Mouse (Mus musculus): ENCODE measurements around the gene Hist1h3h. TPM values are rescaled to one million over a fixed set of nuclear protein-coding genes. Genes with fewer than 3 reads are reported as not detected.
"Not testable (repeated sequence)": the region's sequence is repeated elsewhere in the genome, so short reads cannot be mapped to it uniquely, and the experiment has no call there.

Gene Hist1h3h
- 2.9 and 6.0 TPM in 2 replicates for polyA plus RNA-seq (2014; fragmentation: Nextera tagmentation; extraction: Ambion mirVana)

DNA sequence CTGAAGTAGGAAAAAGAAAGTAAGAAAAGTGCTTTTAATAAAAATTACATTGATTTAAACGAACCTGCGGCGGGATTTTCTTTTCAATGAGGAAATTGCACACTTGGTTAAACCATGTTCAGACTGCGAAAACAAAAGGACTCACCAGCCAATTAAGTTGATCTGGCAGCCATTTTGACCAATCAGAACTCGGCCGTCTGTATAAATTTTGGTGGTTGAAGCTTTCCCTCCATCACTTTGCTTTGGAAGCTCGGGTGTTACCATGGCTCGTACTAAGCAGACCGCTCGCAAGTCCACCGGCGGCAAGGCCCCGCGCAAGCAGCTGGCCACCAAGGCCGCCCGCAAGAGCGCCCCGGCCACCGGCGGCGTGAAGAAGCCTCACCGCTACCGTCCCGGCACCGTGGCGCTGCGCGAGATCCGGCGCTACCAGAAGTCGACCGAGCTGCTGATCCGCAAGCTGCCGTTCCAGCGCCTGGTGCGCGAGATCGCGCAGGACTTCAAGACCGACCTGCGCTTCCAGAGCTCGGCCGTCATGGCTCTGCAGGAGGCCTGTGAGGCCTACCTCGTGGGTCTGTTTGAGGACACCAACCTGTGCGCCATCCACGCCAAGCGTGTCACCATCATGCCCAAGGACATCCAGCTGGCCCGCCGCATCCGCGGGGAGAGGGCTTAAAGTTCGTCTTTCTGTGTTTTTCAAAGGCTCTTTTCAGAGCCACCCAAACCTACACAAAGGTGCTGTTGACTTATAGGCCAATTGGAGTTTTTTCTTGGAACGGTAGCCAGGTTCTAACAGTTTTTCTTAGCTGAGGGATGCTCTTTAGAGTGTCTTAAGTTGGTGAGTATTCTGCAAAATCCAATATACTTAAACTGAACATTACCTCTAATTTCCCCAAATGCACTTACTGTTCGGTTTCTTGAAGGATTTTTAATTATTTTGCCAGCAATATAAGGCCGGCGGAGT is at the start of gene Hist1h3h:
Gene Hist1h3h, plus strand, starts transcription at position 263 of the 961 bp plus-strand sequence.
- Histone ChIP-seq H3K9ac (replicated peaks; ENCODE audit: low read length) (peak within 1 kb of the TSS; percentile 63), H3K4me3 (replicated peaks; ENCODE audit: low read depth, low read length) (peak within 1 kb of the TSS; percentile 42), H3K27ac (replicated peaks; ENCODE audit: low read depth, low read length) (peak within 1 kb of the TSS; percentile 82), H3K4me2 (ENCODE audit: low read length) (peak within 1 kb of the TSS; percentile 89), H3K4me1 (ENCODE audit: control insufficient read depth, insufficient read depth, low read length) (peaks cover 27% of the 10 kb centered on the region)
- DNase-seq = peak; percentile 93
- H3K27me3 ChIP-seq (ENCODE audit: control insufficient read depth, insufficient read depth, low read length); H3K9me3 ChIP-seq (ENCODE audit: control insufficient read depth, low read length); H3K36me3 ChIP-seq (ENCODE audit: control insufficient read depth, insufficient read depth, low read length): not testable (repeated sequence)
- peak; percentile 60 for ATAC-seq (ENCODE audit: low FRiP score, low TSS enrichment)
- WGBS = under 1% methylated on average over 25 of the region's 56 CpGs

GRCm38 (mm10) chr13:21677305-21677704 is 40.2 kb upstream of the Hist1h3h start, which contains the start of gene Olfr1360:
Gene Olfr1360, minus strand, starts transcription at chr13:21677405.
- Histone ChIP-seq H3K4me1 (ENCODE audit: control insufficient read depth, insufficient read depth, low read length) (no peaks in the 10 kb centered on the region), H3K4me2 (ENCODE audit: low read length) (no peak within 1 kb of the TSS)
- no peak for ATAC-seq (ENCODE audit: low FRiP score, low TSS enrichment)

GRCm38 (mm10) chr13:21697811-21698210 is 19.6 kb upstream of the Hist1h3h start, which contains the start of gene Olfr1359:
Gene Olfr1359, plus strand, starts transcription at chr13:21698111.
- Histone ChIP-seq H3K27ac (replicated peaks; ENCODE audit: low read depth, low read length) (no peak within 1 kb of the TSS), H3K36me3 (ENCODE audit: control insufficient read depth, insufficient read depth, low read length) (no peaks in the 10 kb centered on the region), H3K9me3 (ENCODE audit: control insufficient read depth, low read length) (no peaks in the 10 kb centered on the region), H3K4me3 (replicated peaks; ENCODE audit: low read depth, low read length) (no peak within 1 kb of the TSS), H3K4me2 (ENCODE audit: low read length) (no peak within 1 kb of the TSS), H3K27me3 (ENCODE audit: control insufficient read depth, insufficient read depth, low read length) (no peaks in the 10 kb centered on the region), H3K9ac (replicated peaks; ENCODE audit: low read length) (no peak within 1 kb of the TSS), H3K4me1 (ENCODE audit: control insufficient read depth, insufficient read depth, low read length) (no peaks in the 10 kb centered on the region)
- DNase-seq = no peak
- no peak for ATAC-seq (ENCODE audit: low FRiP score, low TSS enrichment)

More at GRCm38 (mm10) chr13:21677305-21677704, 40.2 kb upstream of the Hist1h3h start, which contains the start of gene Olfr1360:
- no peaks in the 10 kb centered on the region for H3K36me3 ChIP-seq (ENCODE audit: control insufficient read depth, insufficient read depth, low read length)
- H3K27ac ChIP-seq (replicated peaks; ENCODE audit: low read depth, low read length) = no peak within 1 kb of the TSS
- 84% methylated on average over 2 of the region's 2 CpGs for WGBS
- no peak for DNase-seq
- no peaks in the 10 kb centered on the region for H3K27me3 ChIP-seq (ENCODE audit: control insufficient read depth, insufficient read depth, low read length)
- no peak within 1 kb of the TSS for H3K4me3 ChIP-seq (replicated peaks; ENCODE audit: low read depth, low read length)
- no peaks in the 10 kb centered on the region for H3K9me3 ChIP-seq (ENCODE audit: control insufficient read depth, low read length)
- no peak within 1 kb of the TSS for H3K9ac ChIP-seq (replicated peaks; ENCODE audit: low read length)

DNA sequence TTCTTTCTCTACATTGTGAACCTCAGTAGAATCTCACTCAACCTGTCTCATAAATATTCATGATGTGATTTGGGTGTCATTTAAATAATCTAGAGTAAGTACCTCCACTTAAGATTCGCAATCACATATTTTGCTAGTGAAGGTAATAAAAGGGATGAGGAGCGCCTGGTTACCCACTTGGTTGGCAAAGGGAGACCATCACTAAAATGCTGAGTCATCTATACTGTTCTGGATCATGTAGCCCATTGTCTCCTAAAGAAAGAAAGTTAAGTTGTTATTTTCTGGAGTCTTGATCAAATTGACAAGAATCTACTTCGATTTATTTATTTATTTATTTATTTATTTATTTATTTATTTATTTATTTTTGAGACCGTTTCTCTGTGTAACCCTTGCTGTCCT is 10.8 kb upstream of the Hist1h3h start:
- no peak for DNase-seq

DNA sequence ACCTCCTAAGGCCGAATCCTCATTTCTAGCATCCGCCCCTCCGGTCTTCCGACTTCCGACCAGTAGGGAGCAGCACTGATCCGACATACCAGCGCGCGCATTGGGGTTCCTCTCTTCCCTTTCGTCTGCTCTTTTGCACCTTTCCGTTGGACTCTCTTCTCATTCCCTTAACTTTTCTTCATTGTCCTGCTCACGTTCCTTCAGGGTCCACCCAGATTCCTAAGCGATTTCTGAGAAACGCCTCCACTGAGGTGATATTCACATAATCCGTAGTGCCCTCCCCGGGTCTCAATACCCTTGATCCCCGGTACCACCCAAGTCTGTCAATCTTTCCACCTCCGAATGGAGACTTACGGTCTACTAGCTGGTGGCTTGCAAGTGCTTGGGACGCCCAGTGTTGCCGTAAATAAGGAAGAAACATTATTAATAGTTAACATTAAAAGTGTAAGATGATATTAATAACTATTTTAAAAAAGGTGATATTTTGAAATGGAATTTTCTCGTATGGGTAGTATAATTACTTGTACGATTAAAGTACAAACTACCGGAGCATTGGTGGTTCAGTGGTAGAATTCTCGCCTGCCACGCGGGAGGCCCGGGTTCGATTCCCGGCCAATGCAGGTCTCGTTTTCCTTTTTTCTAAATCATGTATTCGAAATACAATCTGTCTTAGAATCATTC is 7.3 kb upstream of the Hist1h3h start:
- ATAC-seq (ENCODE audit: low FRiP score, low TSS enrichment) = peak; percentile 87

More for the DNA sequence above, 10.8 kb upstream of the Hist1h3h start:
- H3K9ac ChIP-seq (replicated peaks; ENCODE audit: low read length) = no peak overlapping the region
- H3K4me3 ChIP-seq (replicated peaks; ENCODE audit: low read depth, low read length) = no peak overlapping the region
- no peak overlapping the region for H3K27ac ChIP-seq (replicated peaks; ENCODE audit: low read depth, low read length)
- H3K4me1 ChIP-seq (ENCODE audit: control insufficient read depth, insufficient read depth, low read length) = peaks cover 4% of the 10 kb centered on the region; the same call in 1 of the 2 replicates
- H3K36me3 ChIP-seq (ENCODE audit: control insufficient read depth, insufficient read depth, low read length) = no peaks in the 10 kb centered on the region
- H3K9me3 ChIP-seq (ENCODE audit: control insufficient read depth, low read length) = no peaks in the 10 kb centered on the region
- 75% methylated on average over 4 of the region's 4 CpGs for WGBS
- no peak for ATAC-seq (ENCODE audit: low FRiP score, low TSS enrichment)
- H3K27me3 ChIP-seq (ENCODE audit: control insufficient read depth, insufficient read depth, low read length) = no peaks in the 10 kb centered on the region
- no peak overlapping the region for H3K4me2 ChIP-seq (ENCODE audit: low read length)

GRCm38 (mm10) chr13:21710821-21711525 is 6.5 kb upstream of the Hist1h3h start:
- Histone ChIP-seq H3K27me3 (ENCODE audit: control insufficient read depth, insufficient read depth, low read length) (no peaks in the 10 kb centered on the region), H3K4me1 (ENCODE audit: control insufficient read depth, insufficient read depth, low read length) (peaks cover 11% of the 10 kb centered on the region), H3K9me3 (ENCODE audit: control insufficient read depth, low read length) (no peaks in the 10 kb centered on the region), H3K4me3 (replicated peaks; ENCODE audit: low read depth, low read length) (peak overlapping the region; percentile 51), H3K27ac (replicated peaks; ENCODE audit: low read depth, low read length) (no peak overlapping the region), H3K36me3 (ENCODE audit: control insufficient read depth, insufficient read depth, low read length) (no peaks in the 10 kb centered on the region), H3K9ac (replicated peaks; ENCODE audit: low read length) (peak overlapping the region; percentile 29; the same call in 1 of the 2 replicates), H3K4me2 (ENCODE audit: low read length) (peak overlapping the region; percentile 72)
- DNase-seq = peak; percentile 89
- 2% methylated on average over 22 of the region's 22 CpGs for WGBS
- ATAC-seq (ENCODE audit: low FRiP score, low TSS enrichment) = peak; percentile 88

More for the DNA sequence above, 7.3 kb upstream of the Hist1h3h start:
- peak; percentile 92 for DNase-seq
- Histone ChIP-seq H3K9ac (replicated peaks; ENCODE audit: low read length) (peak overlapping the region; percentile 24; the same call in 1 of the 2 replicates), H3K4me1 (ENCODE audit: control insufficient read depth, insufficient read depth, low read length) (peaks cover 8% of the 10 kb centered on the region), H3K27ac (replicated peaks; ENCODE audit: low read depth, low read length) (peak overlapping the region; percentile 67), H3K4me2 (ENCODE audit: low read length) (peak overlapping the region; percentile 72), H3K4me3 (replicated peaks; ENCODE audit: low read depth, low read length) (peak overlapping the region; percentile 51), H3K27me3 (ENCODE audit: control insufficient read depth, insufficient read depth, low read length) (no peaks in the 10 kb centered on the region), H3K9me3 (ENCODE audit: control insufficient read depth, low read length) (no peaks in the 10 kb centered on the region), H3K36me3 (ENCODE audit: control insufficient read depth, insufficient read depth, low read length) (no peaks in the 10 kb centered on the region)
- WGBS = under 1% methylated on average over 32 of the region's 32 CpGs

- DNase-seq = no peak
- 25% methylated on average over 4 of the region's 4 CpGs for WGBS
- no peak overlapping the region for H3K27ac ChIP-seq (replicated peaks; ENCODE audit: low read depth, low read length)
- H3K9me3 ChIP-seq (ENCODE audit: control insufficient read depth, low read length) = no peaks in the 10 kb centered on the region
- no peaks in the 10 kb centered on the region for H3K27me3 ChIP-seq (ENCODE audit: control insufficient read depth, insufficient read depth, low read length)
- peaks cover 11% of the 10 kb centered on the region for H3K4me1 ChIP-seq (ENCODE audit: control insufficient read depth, insufficient read depth, low read length)
- peak overlapping the region; percentile 72 for H3K4me2 ChIP-seq (ENCODE audit: low read length)
- ATAC-seq (ENCODE audit: low FRiP score, low TSS enrichment) = no peak
- no peaks in the 10 kb centered on the region for H3K36me3 ChIP-seq (ENCODE audit: control insufficient read depth, insufficient read depth, low read length)
- H3K9ac ChIP-seq (replicated peaks; ENCODE audit: low read length) = no peak overlapping the region; the same call in 1 of the 2 replicates
- peak overlapping the region; percentile 51 for H3K4me3 ChIP-seq (replicated peaks; ENCODE audit: low read depth, low read length)
Measured at GRCm38 (mm10) chr13:21711698-21712097, 5.8 kb upstream of the Hist1h3h start.

- H3K4me3 ChIP-seq (replicated peaks; ENCODE audit: low read depth, low read length) = peak overlapping the region; percentile 42
- H3K36me3 ChIP-seq (ENCODE audit: control insufficient read depth, insufficient read depth, low read length) = no peaks in the 10 kb centered on the region
- peaks cover 24% of the 10 kb centered on the region for H3K4me1 ChIP-seq (ENCODE audit: control insufficient read depth, insufficient read depth, low read length)
- H3K9me3 ChIP-seq (ENCODE audit: control insufficient read depth, low read length) = no peaks in the 10 kb centered on the region
- H3K27ac ChIP-seq (replicated peaks; ENCODE audit: low read depth, low read length) = no peak overlapping the region
- no peak overlapping the region; the same call in 1 of the 2 replicates for H3K9ac ChIP-seq (replicated peaks; ENCODE audit: low read length)
- ATAC-seq (ENCODE audit: low FRiP score, low TSS enrichment) (no peak), DNase-seq (peak; percentile 85)
- H3K27me3 ChIP-seq (ENCODE audit: control insufficient read depth, insufficient read depth, low read length) = no peaks in the 10 kb centered on the region
- peak overlapping the region; percentile 89 for H3K4me2 ChIP-seq (ENCODE audit: low read length)
- WGBS = 2% methylated on average over 7 of the region's 7 CpGs
Measured at GRCm38 (mm10) chr13:21714725-21715124, 2.7 kb upstream of the Hist1h3h start.
